Mouse (Mus musculus): ENCODE measurements around the gene Arhgef39. TPM values are rescaled to one million over a fixed set of nuclear protein-coding genes. Genes with fewer than 3 reads are reported as not detected.

Arhgef39 gene
- polyA plus RNA-seq, 1 experiment: 38.3 TPM

DNA sequence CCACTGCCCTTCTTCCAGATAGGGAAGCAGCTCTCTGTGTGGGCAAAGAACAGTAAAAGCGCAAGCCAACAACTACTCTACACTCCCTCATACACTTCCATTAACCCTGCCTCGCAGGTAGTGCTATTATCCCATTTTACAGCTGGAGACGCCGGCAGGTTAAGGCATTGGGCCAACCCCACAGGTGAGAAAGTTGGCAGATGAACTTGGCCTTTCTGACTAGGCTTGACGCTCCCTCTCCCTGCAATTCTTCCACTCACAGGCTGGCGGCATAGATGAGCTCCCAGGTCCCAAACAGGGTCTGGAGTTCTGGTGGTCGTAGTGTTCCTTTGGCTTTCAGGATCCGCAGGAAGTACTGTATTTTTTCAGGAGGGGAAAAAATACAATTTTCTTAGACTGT, 512 bp downstream of the Arhgef39 start:
- Histone ChIP-seq H3K4me3 (ENCODE audit: low read depth, low read length) (peak overlapping the region; percentile 67), H3K36me3 (ENCODE audit: control insufficient read depth, insufficient read depth, low read length) (peaks cover 8% of the 10 kb centered on the region; the same call in 1 of the 2 replicates), H3K27me3 (ENCODE audit: control insufficient read depth, insufficient read depth, low read length) (no peaks in the 10 kb centered on the region), H3K4me1 (ENCODE audit: control insufficient read depth, insufficient read depth, insufficient read length, low read length) (peaks cover 21% of the 10 kb centered on the region), H3K27ac (ENCODE audit: insufficient read depth, low read depth, low read length) (0 out of 2 replicates have a peak overlapping the region, but pooled peaks have one; percentile 4)
- TF ChIP-seq CTCF (IDR thresholded peaks at IDR 0.05; ENCODE audit: extremely low read depth, insufficient read length, insufficient replicate concordance, low read depth, low read length) (peak; percentile 24; the same call in 1 of the 2 replicates), POLR2A (IDR thresholded peaks at IDR 0.05; ENCODE audit: low read depth, low read length) (no peak)
- WGBS: 6% methylated on average over 8 of the region's 8 CpGs

GRCm38 (mm10) chr4:43497946-43498345, 1.5 kb downstream of the Arhgef39 start:
- TF ChIP-seq CTCF (IDR thresholded peaks at IDR 0.05; ENCODE audit: extremely low read depth, insufficient read length, insufficient replicate concordance, low read depth, low read length) (no peak), POLR2A (IDR thresholded peaks at IDR 0.05; ENCODE audit: low read depth, low read length) (no peak)
- H3K4me3 ChIP-seq (ENCODE audit: low read depth, low read length): no peak overlapping the region

DNA sequence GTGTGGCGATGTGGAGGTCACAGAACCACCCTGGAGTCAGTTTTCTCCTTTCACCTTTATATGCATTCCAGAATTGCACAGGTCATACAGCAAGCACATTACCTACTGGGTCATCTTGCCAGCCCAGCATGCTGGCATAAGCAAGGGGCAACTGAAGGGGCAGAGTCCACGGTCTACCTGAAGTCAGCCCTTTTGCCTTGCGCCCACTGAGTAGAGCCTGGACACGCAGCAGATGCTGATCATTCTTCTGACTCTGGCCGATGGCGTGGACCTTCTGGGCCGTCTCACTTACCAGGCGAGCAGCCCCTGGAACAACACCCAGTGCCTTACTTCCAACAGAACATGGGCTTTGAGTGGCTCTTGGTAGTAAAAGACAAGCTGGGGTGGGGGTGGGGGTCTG, 2.1 kb downstream of the Arhgef39 start:
- peaks cover 15% of the 10 kb centered on the region for H3K4me1 ChIP-seq (ENCODE audit: control insufficient read depth, insufficient read depth, insufficient read length, low read length)
- TF ChIP-seq POLR2A (IDR thresholded peaks at IDR 0.05; ENCODE audit: low read depth, low read length): no peak
- no peak for TF ChIP-seq CTCF (IDR thresholded peaks at IDR 0.05; ENCODE audit: extremely low read depth, insufficient read length, insufficient replicate concordance, low read depth, low read length)
- 89% methylated on average over 8 of the region's 8 CpGs for WGBS
- H3K4me3 ChIP-seq (ENCODE audit: low read depth, low read length): no peak overlapping the region
- no peaks in the 10 kb centered on the region for H3K27me3 ChIP-seq (ENCODE audit: control insufficient read depth, insufficient read depth, low read length)
- H3K27ac ChIP-seq (ENCODE audit: insufficient read depth, low read depth, low read length): no peak overlapping the region
- H3K36me3 ChIP-seq (ENCODE audit: control insufficient read depth, insufficient read depth, low read length): peaks cover 8% of the 10 kb centered on the region; the same call in 1 of the 2 replicates

More at GRCm38 (mm10) chr4:43497946-43498345, 1.5 kb downstream of the Arhgef39 start:
- peaks cover 15% of the 10 kb centered on the region for H3K4me1 ChIP-seq (ENCODE audit: control insufficient read depth, insufficient read depth, insufficient read length, low read length)
- no peak overlapping the region for H3K27ac ChIP-seq (ENCODE audit: insufficient read depth, low read depth, low read length)
- H3K36me3 ChIP-seq (ENCODE audit: control insufficient read depth, insufficient read depth, low read length): peaks cover 8% of the 10 kb centered on the region; the same call in 1 of the 2 replicates
- 68% methylated on average over 4 of the region's 4 CpGs for WGBS
- no peaks in the 10 kb centered on the region for H3K27me3 ChIP-seq (ENCODE audit: control insufficient read depth, insufficient read depth, low read length)

DNA sequence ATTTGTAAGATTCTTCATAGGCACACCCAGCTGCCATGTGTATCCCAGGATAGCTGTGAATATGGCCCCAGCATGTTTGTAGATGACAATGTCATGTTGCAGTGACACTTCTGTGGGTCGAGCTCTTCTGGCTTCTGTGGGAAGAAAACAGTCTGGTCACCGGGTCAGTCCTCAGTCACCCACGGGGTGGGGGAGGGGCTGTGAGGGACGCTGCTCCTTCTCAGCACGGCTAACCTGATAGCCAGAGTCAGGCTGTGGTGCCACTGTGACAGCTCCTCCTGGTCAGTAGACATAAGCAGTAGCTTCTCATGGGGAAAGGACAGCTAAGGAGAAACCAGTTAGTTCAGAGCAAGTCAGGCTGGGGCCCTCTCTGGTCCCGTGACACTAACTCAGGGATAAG, 2.9 kb downstream of the Arhgef39 start:
- H3K36me3 ChIP-seq (ENCODE audit: control insufficient read depth, insufficient read depth, low read length): peaks cover 8% of the 10 kb centered on the region; the same call in 1 of the 2 replicates
- H3K4me1 ChIP-seq (ENCODE audit: control insufficient read depth, insufficient read depth, insufficient read length, low read length): peaks cover 12% of the 10 kb centered on the region
- TF ChIP-seq CTCF (IDR thresholded peaks at IDR 0.05; ENCODE audit: extremely low read depth, insufficient read length, insufficient replicate concordance, low read depth, low read length): no peak
- TF ChIP-seq POLR2A (IDR thresholded peaks at IDR 0.05; ENCODE audit: low read depth, low read length): 0 out of 2 replicates have a peak, but pooled peaks have one; percentile 9
- H3K27me3 ChIP-seq (ENCODE audit: control insufficient read depth, insufficient read depth, low read length): no peaks in the 10 kb centered on the region
- H3K27ac ChIP-seq (ENCODE audit: insufficient read depth, low read depth, low read length): no peak overlapping the region
- H3K4me3 ChIP-seq (ENCODE audit: low read depth, low read length): no peak overlapping the region
- WGBS: 78% methylated on average over 6 of the region's 6 CpGs

- 2% methylated on average over 9 of the region's 9 CpGs for WGBS
- Histone ChIP-seq H3K4me3 (ENCODE audit: low read depth, low read length) (peak overlapping the region; percentile 90), H3K27me3 (ENCODE audit: control insufficient read depth, insufficient read depth, low read length) (no peaks in the 10 kb centered on the region), H3K36me3 (ENCODE audit: control insufficient read depth, insufficient read depth, low read length) (peaks cover 8% of the 10 kb centered on the region; the same call in 1 of the 2 replicates), H3K27ac (ENCODE audit: insufficient read depth, low read depth, low read length) (peak overlapping the region; percentile 47), H3K4me1 (ENCODE audit: control insufficient read depth, insufficient read depth, insufficient read length, low read length) (peaks cover 15% of the 10 kb centered on the region)
- no peak for TF ChIP-seq CTCF (IDR thresholded peaks at IDR 0.05; ENCODE audit: extremely low read depth, insufficient read length, insufficient replicate concordance, low read depth, low read length)
- TF ChIP-seq POLR2A (IDR thresholded peaks at IDR 0.05; ENCODE audit: low read depth, low read length): no peak
Measured at GRCm38 (mm10) chr4:43493846-43494240, 5.7 kb downstream of the Arhgef39 start.

DNA sequence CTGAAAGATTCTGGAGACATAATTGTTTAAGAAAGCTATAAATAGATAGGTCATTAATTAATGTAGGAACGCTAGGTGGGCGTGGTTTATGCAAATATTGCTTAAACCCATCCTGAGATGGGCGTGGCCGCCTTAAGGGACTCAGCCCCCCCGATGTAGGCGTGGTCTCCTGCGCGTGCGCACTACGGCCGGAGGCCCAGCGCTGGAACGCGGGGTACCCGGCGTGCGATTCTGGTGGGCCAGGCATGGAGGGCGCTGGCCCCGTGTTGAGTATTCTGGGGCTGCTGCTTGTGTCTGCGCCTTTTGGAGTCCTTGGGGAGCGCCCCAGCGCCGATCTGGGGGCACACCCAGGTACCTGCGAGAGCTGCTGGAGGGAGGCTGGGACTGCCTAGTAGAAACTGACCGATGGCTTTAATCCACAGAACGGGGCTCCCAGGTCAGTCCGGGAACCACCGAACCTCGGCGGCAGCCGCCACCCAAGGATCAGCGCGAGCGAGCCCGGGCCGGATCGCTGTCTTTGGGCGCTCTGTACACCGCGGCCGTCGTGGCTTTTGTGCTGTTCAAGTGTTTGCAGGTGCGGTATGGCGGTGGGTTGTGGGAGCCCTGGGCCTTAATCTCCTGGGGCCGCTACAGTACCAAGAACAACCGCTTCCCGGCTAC, 6.2 kb downstream of the Arhgef39 start:
- TF ChIP-seq CTCF (IDR thresholded peaks at IDR 0.05; ENCODE audit: extremely low read depth, insufficient read length, insufficient replicate concordance, low read depth, low read length) (no peak), POLR2A (IDR thresholded peaks at IDR 0.05; ENCODE audit: low read depth, low read length) (peak; percentile 65; the same call in 1 of the 2 replicates)
- Histone ChIP-seq H3K27ac (ENCODE audit: insufficient read depth, low read depth, low read length) (peak overlapping the region; percentile 47), H3K27me3 (ENCODE audit: control insufficient read depth, insufficient read depth, low read length) (no peaks in the 10 kb centered on the region), H3K4me1 (ENCODE audit: control insufficient read depth, insufficient read depth, insufficient read length, low read length) (peaks cover 10% of the 10 kb centered on the region), H3K4me3 (ENCODE audit: low read depth, low read length) (peak overlapping the region; percentile 90), H3K36me3 (ENCODE audit: control insufficient read depth, insufficient read depth, low read length) (peaks cover 8% of the 10 kb centered on the region; the same call in 1 of the 2 replicates)
- under 1% methylated on average over 47 of the region's 47 CpGs for WGBS

DNA sequence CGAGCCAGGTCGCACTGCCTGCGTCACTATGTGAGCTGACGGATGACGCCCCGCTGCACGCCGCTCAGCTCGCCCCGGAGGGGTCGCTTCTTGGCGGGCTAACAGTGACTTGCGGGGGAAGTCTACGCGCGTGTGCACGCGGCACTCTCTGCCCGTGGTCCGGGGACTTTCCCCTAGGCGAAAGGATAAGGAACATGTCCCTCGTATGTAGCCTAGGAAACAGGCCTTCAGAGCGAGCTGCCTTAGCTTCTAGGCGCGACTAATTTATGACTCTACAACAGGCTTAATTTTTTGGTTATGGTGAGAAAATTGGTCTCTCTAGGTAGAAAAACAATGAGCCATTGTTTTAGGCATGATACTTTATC, 6.7 kb downstream of the Arhgef39 start, which contains the start of gene Ccdc107:
Ccdc107 (plus strand) TSS at position 80 of the 365 bp plus-strand sequence.
- TF ChIP-seq POLR2A (IDR thresholded peaks at IDR 0.05; ENCODE audit: low read depth, low read length): no peak
- no peak for TF ChIP-seq CTCF (IDR thresholded peaks at IDR 0.05; ENCODE audit: extremely low read depth, insufficient read length, insufficient replicate concordance, low read depth, low read length)
- no peaks in the 10 kb centered on the region for H3K27me3 ChIP-seq (ENCODE audit: control insufficient read depth, insufficient read depth, low read length)
- peak within 1 kb of the TSS; percentile 47 for H3K27ac ChIP-seq (ENCODE audit: insufficient read depth, low read depth, low read length)
- H3K4me1 ChIP-seq (ENCODE audit: control insufficient read depth, insufficient read depth, insufficient read length, low read length): peaks cover 10% of the 10 kb centered on the region
- WGBS: under 1% methylated on average over 25 of the region's 25 CpGs
- H3K36me3 ChIP-seq (ENCODE audit: control insufficient read depth, insufficient read depth, low read length): peaks cover 8% of the 10 kb centered on the region; the same call in 1 of the 2 replicates
- H3K4me3 ChIP-seq (ENCODE audit: low read depth, low read length): peak within 1 kb of the TSS; percentile 90
